Mouse (Mus musculus) embryonic facial prominence, embryonic 12.5 days (tissue): ENCODE data around the gene 1700001C19Rik. TPM values are rescaled to one million over a fixed set of nuclear protein-coding genes. Genes with fewer than 3 reads are reported as not detected.

Experiments used
- ATAC-seq: fragments of 200-750 bp; cut with Nextera tagmentation; 2 replicates; pipeline ENCODE4 v1.8.0; 2017; ENCODE audit not compliant: insufficient number of reproducible peaks, insufficient read depth, low FRiP score, low TSS enrichment
- H3K27ac ChIP-seq: fragments of 300-500 bp; sonication (generic); 2 replicates; pipeline ENCODE4 v1.5.1; 2016; ENCODE audit warnings: mild to moderate bottlenecking
- H3K27me3 ChIP-seq: fragments of 300-500 bp; sonication (generic); 2 replicates; pipeline ENCODE4 v1.6.1; 2016; ENCODE audit warnings: mild to moderate bottlenecking, moderate library complexity
- H3K36me3 ChIP-seq: fragments of 300-500 bp; sonication (generic); 2 replicates; pipeline ENCODE4 v1.6.1; 2016; ENCODE audit warnings: mild to moderate bottlenecking
- H3K4me1 ChIP-seq: fragments of 300-500 bp; sonication (generic); 2 replicates; pipeline ENCODE4 v1.6.1; 2016
- H3K4me2 ChIP-seq: fragments of 300-500 bp; sonication (generic); replicated peaks from 2 replicates; pipeline ENCODE4 v1.6.1; 2016; ENCODE audit warnings: mild to moderate bottlenecking, moderate library complexity
- H3K4me3 ChIP-seq: fragments of 300-500 bp; sonication (generic); 2 replicates; pipeline ENCODE4 v1.5.1; 2016; ENCODE audit warnings: mild to moderate bottlenecking
- H3K9ac ChIP-seq: fragments of 300-500 bp; sonication (generic); 2 replicates; pipeline ENCODE4 v1.6.1; 2016; ENCODE audit warnings: mild to moderate bottlenecking, moderate library complexity
- H3K9me3 ChIP-seq: fragments of 300-500 bp; sonication (generic); 2 replicates; pipeline ENCODE4 v1.6.1; 2016; ENCODE audit warnings: mild to moderate bottlenecking, moderate library complexity
- WGBS: fragments of 180-500 bp; shearing (Covaris S2); methylation state at CpG from one replicate; pipeline ENCODE4 v1.1.7; 2016; 5-methylcytosine and 5-hydroxymethylcytosine counted together
- polyA plus RNA-seq: library from polyadenylated mRNA; unstranded; fragments of >200 nt; fragmentation: Nextera tagmentation; extraction: Ambion mirVana; gene quantifications from 2 replicates; pipeline ENCODE4 v1.2.1, GENCODE M21; 2016

The 1700001C19Rik gene
- polyA plus RNA-seq, 1 experiment from 2014 or later: 0.41 TPM

DNA sequence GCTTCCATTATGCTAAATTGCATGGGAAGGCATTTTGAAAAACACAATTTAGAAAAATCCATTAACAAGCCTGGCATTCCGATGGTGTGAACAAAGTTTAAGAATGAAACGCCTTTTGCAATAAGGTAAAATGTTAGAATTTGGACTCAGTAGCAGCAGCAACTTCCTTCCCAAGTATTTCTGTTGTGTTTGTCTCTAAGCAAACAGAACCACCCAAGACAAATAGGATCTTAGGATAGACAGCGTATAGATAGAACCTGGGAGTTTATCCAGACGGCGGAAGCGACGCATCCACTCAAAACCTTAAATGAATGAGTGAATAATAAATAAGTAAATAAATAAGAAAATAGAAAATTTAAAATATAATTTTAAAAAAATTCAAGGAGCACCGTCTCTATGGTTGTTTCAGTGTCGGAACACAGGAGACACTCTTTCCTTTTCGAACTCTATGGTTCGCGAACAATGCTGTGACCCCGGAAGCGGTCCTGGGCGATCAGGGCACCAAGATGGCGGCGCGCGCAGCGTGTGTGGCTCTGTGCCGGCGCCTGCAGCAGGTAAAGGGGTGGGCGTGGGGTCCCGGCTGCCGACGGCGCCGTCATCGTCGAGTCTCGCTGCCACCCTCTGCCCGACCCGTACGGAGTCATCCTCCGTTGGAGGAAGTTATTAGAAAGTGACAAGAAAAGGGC is 68.6 kb downstream of the 1700001C19Rik start, which contains the start of gene Mrps10:
Mrps10 (plus strand) TSS at position 487 of the 686 bp plus-strand sequence.
- peaks cover 14% of the 10 kb centered on the region for H3K36me3 ChIP-seq
- peak within 1 kb of the TSS; percentile 32; the same call in 1 of the 2 replicates for H3K27ac ChIP-seq
- H3K4me1 ChIP-seq: peaks cover 9% of the 10 kb centered on the region; the same call in 1 of the 2 replicates
- no peaks in the 10 kb centered on the region for H3K27me3 ChIP-seq
- no peaks in the 10 kb centered on the region for H3K9me3 ChIP-seq
- ATAC-seq: peak; percentile 85
- H3K4me3 ChIP-seq: peak within 1 kb of the TSS; percentile 77
- H3K9ac ChIP-seq: peak within 1 kb of the TSS; percentile 60
- H3K4me2 ChIP-seq: peak within 1 kb of the TSS; percentile 78
- WGBS: 5% methylated on average over 35 of the region's 35 CpGs

Other genes starting within 250 kb of the 1700001C19Rik start
- gene Mrps10, start 68.5 kb downstream of the 1700001C19Rik start, polyA plus RNA-seq: 72.7 and 75.7 TPM in 2 replicates
- 1.7 and 1.9 TPM in 2 replicates for gene Guca1b, start 52.0 kb downstream of the 1700001C19Rik start, polyA plus RNA-seq
- gene Guca1a, start 36.8 kb downstream of the 1700001C19Rik start, polyA plus RNA-seq: 0.71 and 1.5 TPM in 2 replicates
- 0.61 and 0.65 TPM in 2 replicates for gene AI661453, start 761 bp downstream of the 1700001C19Rik start, polyA plus RNA-seq
- 34.2 and 35.8 TPM in 2 replicates for gene Taf8, start 64.9 kb upstream of the 1700001C19Rik start, polyA plus RNA-seq
- 355 and 362 TPM in 2 replicates for gene Ccnd3, start 67.7 kb upstream of the 1700001C19Rik start, polyA plus RNA-seq
- 29.6 and 30.7 TPM in 2 replicates for gene Bysl, start 174.1 kb upstream of the 1700001C19Rik start, polyA plus RNA-seq
- gene Med20, start 174.2 kb upstream of the 1700001C19Rik start, polyA plus RNA-seq: 46.9 and 47.2 TPM in 2 replicates
- 1.6 and 2.2 TPM in 2 replicates for gene Gm20517, start 174.2 kb upstream of the 1700001C19Rik start, polyA plus RNA-seq
- gene Usp49, start 193.3 kb upstream of the 1700001C19Rik start, polyA plus RNA-seq: 9.5 and 11.0 TPM in 2 replicates